Mouse (Mus musculus) adrenal gland, adult (tissue): ENCODE measurements around the gene Atp2c1.

Source experiments
- DNase-seq, 2 experiments: peaks; one replicate each; pipeline ENCODE4 v3.0.0; 2022 to 2023; ENCODE audit warnings: low spot score in 1 of 2; ENCODE audit not compliant: inconsistent age in 2 of 2

Atp2c1 gene

GRCm38 (mm10) chr9:105527219-105527618 lies at the start of gene Atp2c1:
Gene Atp2c1, minus strand, starts transcription at chr9:105527319.
- no peak for DNase-seq

- no peak for DNase-seq
These were observed 30.3 kb upstream of the Atp2c1 start for GRCm38 (mm10) chr9:105557452-105557851.

- peak in 1 of 2 experiments; percentile 45 for DNase-seq
These were observed 29.1 kb upstream of the Atp2c1 start for GRCm38 (mm10) chr9:105556141-105556735.

- no peak for DNase-seq
These were observed 27.3 kb upstream of the Atp2c1 start for GRCm38 (mm10) chr9:105554439-105554807.

GRCm38 (mm10) chr9:105553629-105554438 lies 26.7 kb upstream of the Atp2c1 start:
- DNase-seq, result peak; percentile 14 to 55

- no peak for DNase-seq
These were observed 24.3 kb upstream of the Atp2c1 start for GRCm38 (mm10) chr9:105551407-105551806.

GRCm38 (mm10) chr9:105549096-105549495 lies 22.0 kb upstream of the Atp2c1 start:
- no peak for DNase-seq

- no peak for DNase-seq
These were observed 17.1 kb upstream of the Atp2c1 start for GRCm38 (mm10) chr9:105544013-105544750.

- DNase-seq, result no peak
These were observed 10.4 kb upstream of the Atp2c1 start for GRCm38 (mm10) chr9:105537473-105537872.

GRCm38 (mm10) chr9:105536877-105537276 lies 9.8 kb upstream of the Atp2c1 start:
- peak in 1 of 2 experiments; percentile 39 for DNase-seq

- DNase-seq, result no peak
These were observed 1.8 kb downstream of the Atp2c1 start for GRCm38 (mm10) chr9:105525355-105525754.

GRCm38 (mm10) chr9:105523038-105523437 lies 4.1 kb downstream of the Atp2c1 start:
- DNase-seq, result no peak

GRCm38 (mm10) chr9:105522063-105522462 lies 5.1 kb downstream of the Atp2c1 start:
- peak in 1 of 2 experiments; percentile 48 for DNase-seq

GRCm38 (mm10) chr9:105520776-105521552 lies 6.2 kb downstream of the Atp2c1 start:
- peak in 1 of 2 experiments; percentile 72 for DNase-seq

- no peak for DNase-seq
These were observed 7.7 kb downstream of the Atp2c1 start for GRCm38 (mm10) chr9:105519278-105519883.

GRCm38 (mm10) chr9:105503690-105504089 lies 23.4 kb downstream of the Atp2c1 start:
- no peak for DNase-seq

GRCm38 (mm10) chr9:105502389-105502788 lies 24.7 kb downstream of the Atp2c1 start:
- no peak for DNase-seq

- peak; percentile 30 to 88 for DNase-seq
These were observed 31.6 kb downstream of the Atp2c1 start for GRCm38 (mm10) chr9:105495316-105496174.

GRCm38 (mm10) chr9:105494553-105495315 lies 32.4 kb downstream of the Atp2c1 start:
- peak; percentile 98 to 99 for DNase-seq
